Mouse (Mus musculus): ENCODE measurements around the gene Por.

Gene Por

GRCm38 (mm10) chr5:135669741-135670275 lies at the start of gene Por:
TSS of gene Por (plus strand) at chr5:135670033.
- no peak for DNase-seq (ENCODE audit: low spot score)

- DNase-seq (ENCODE audit: low spot score) = no peak
These were observed 49.3 kb upstream of the Por start for GRCm38 (mm10) chr5:135620526-135620925.

GRCm38 (mm10) chr5:135621725-135622124 lies 48.1 kb upstream of the Por start:
- no peak for DNase-seq (ENCODE audit: low spot score)

- no peak for DNase-seq (ENCODE audit: low spot score)
These were observed 46.7 kb upstream of the Por start for GRCm38 (mm10) chr5:135623006-135623563.

GRCm38 (mm10) chr5:135628916-135629315 lies 40.9 kb upstream of the Por start:
- DNase-seq (ENCODE audit: low spot score) = no peak

GRCm38 (mm10) chr5:135629401-135629800 lies 40.4 kb upstream of the Por start:
- DNase-seq (ENCODE audit: low spot score) = no peak

- DNase-seq (ENCODE audit: low spot score) = peak; percentile 41
These were observed 39.2 kb upstream of the Por start for GRCm38 (mm10) chr5:135630598-135630997.

GRCm38 (mm10) chr5:135632117-135632796 lies 37.6 kb upstream of the Por start, which contains the start of gene Rhbdd2:
TSS of gene Rhbdd2 (plus strand) at chr5:135632618.
- peak; percentile 94 for DNase-seq (ENCODE audit: low spot score)

GRCm38 (mm10) chr5:135632797-135633144 lies 37.1 kb upstream of the Por start:
- no peak for DNase-seq (ENCODE audit: low spot score)

GRCm38 (mm10) chr5:135639760-135640458 lies 29.9 kb upstream of the Por start:
- DNase-seq (ENCODE audit: low spot score) = no peak

- DNase-seq (ENCODE audit: low spot score) = no peak
These were observed 29.4 kb upstream of the Por start for GRCm38 (mm10) chr5:135640459-135640789.

- no peak for DNase-seq (ENCODE audit: low spot score)
These were observed 28.8 kb upstream of the Por start for GRCm38 (mm10) chr5:135641028-135641427.

GRCm38 (mm10) chr5:135642686-135643551 lies 26.9 kb upstream of the Por start:
- DNase-seq (ENCODE audit: low spot score) = no peak

- no peak for DNase-seq (ENCODE audit: low spot score)
These were observed 26.3 kb upstream of the Por start for GRCm38 (mm10) chr5:135643552-135643842.

GRCm38 (mm10) chr5:135643869-135644268 lies 26.0 kb upstream of the Por start:
- DNase-seq (ENCODE audit: low spot score) = no peak

- DNase-seq (ENCODE audit: low spot score) = no peak
These were observed 24.5 kb upstream of the Por start for GRCm38 (mm10) chr5:135645330-135645729.

- no peak for DNase-seq (ENCODE audit: low spot score)
These were observed 23.8 kb upstream of the Por start for GRCm38 (mm10) chr5:135646038-135646437.

- DNase-seq (ENCODE audit: low spot score) = no peak
These were observed 21.1 kb upstream of the Por start for GRCm38 (mm10) chr5:135648461-135649308.

GRCm38 (mm10) chr5:135649309-135649633 lies 20.6 kb upstream of the Por start:
- DNase-seq (ENCODE audit: low spot score) = no peak

GRCm38 (mm10) chr5:135651536-135651935 lies 18.3 kb upstream of the Por start:
- DNase-seq (ENCODE audit: low spot score) = no peak

GRCm38 (mm10) chr5:135653209-135653608 lies 16.6 kb upstream of the Por start:
- DNase-seq (ENCODE audit: low spot score) = no peak

GRCm38 (mm10) chr5:135656046-135656445 lies 13.8 kb upstream of the Por start:
- DNase-seq (ENCODE audit: low spot score) = no peak

Data from ovary, postnatal 14 days (tissue).